Mouse (Mus musculus): ENCODE data around the gene Spock1. TPM values are rescaled to one million over a fixed set of nuclear protein-coding genes. Genes with fewer than 3 reads are reported as not detected.

Spock1 gene
- polyA plus RNA-seq, 1 experiment: 0.23 TPM

GRCm38 (mm10) chr13:57812643-57813042, 95.5 kb downstream of the Spock1 start:
- TF ChIP-seq CTCF (IDR thresholded peaks at IDR 0.05; ENCODE audit: borderline replicate concordance, insufficient read depth, low read length): no peak
- no peak for TF ChIP-seq POLR2A (IDR thresholded peaks at IDR 0.05; ENCODE audit: low read depth, low read length)
- Histone ChIP-seq H3K4me3 (ENCODE audit: insufficient read depth, low read length) (no peak overlapping the region), H3K4me1 (ENCODE audit: control insufficient read depth, insufficient read depth, low read length) (no peaks in the 10 kb centered on the region), H3K27ac (ENCODE audit: insufficient read depth, low read length) (no peak overlapping the region)

GRCm38 (mm10) chr13:57811253-57811652, 96.9 kb downstream of the Spock1 start:
- Histone ChIP-seq H3K27ac (ENCODE audit: insufficient read depth, low read length) (no peak overlapping the region), H3K4me3 (ENCODE audit: insufficient read depth, low read length) (no peak overlapping the region), H3K4me1 (ENCODE audit: control insufficient read depth, insufficient read depth, low read length) (no peaks in the 10 kb centered on the region)
- TF ChIP-seq POLR2A (IDR thresholded peaks at IDR 0.05; ENCODE audit: low read depth, low read length): no peak
- TF ChIP-seq CTCF (IDR thresholded peaks at IDR 0.05; ENCODE audit: borderline replicate concordance, insufficient read depth, low read length): no peak

- Histone ChIP-seq H3K4me1 (ENCODE audit: control insufficient read depth, insufficient read depth, low read length) (no peaks in the 10 kb centered on the region), H3K4me3 (ENCODE audit: insufficient read depth, low read length) (no peak overlapping the region)
- TF ChIP-seq POLR2A (IDR thresholded peaks at IDR 0.05; ENCODE audit: low read depth, low read length): no peak
Measured at GRCm38 (mm10) chr13:57810816-57811215, 97.3 kb downstream of the Spock1 start.

GRCm38 (mm10) chr13:57810083-57810482, 98.0 kb downstream of the Spock1 start:
- no peak overlapping the region for H3K4me3 ChIP-seq (ENCODE audit: insufficient read depth, low read length)
- no peak overlapping the region for H3K27ac ChIP-seq (ENCODE audit: insufficient read depth, low read length)
- H3K4me1 ChIP-seq (ENCODE audit: control insufficient read depth, insufficient read depth, low read length): no peaks in the 10 kb centered on the region
- no peak for TF ChIP-seq POLR2A (IDR thresholded peaks at IDR 0.05; ENCODE audit: low read depth, low read length)

More at GRCm38 (mm10) chr13:57810816-57811215, 97.3 kb downstream of the Spock1 start:
- no peak overlapping the region for H3K27ac ChIP-seq (ENCODE audit: insufficient read depth, low read length)

- H3K4me1 ChIP-seq (ENCODE audit: control insufficient read depth, insufficient read depth, low read length): no peaks in the 10 kb centered on the region
- H3K4me3 ChIP-seq (ENCODE audit: insufficient read depth, low read length): no peak overlapping the region
- TF ChIP-seq CTCF (IDR thresholded peaks at IDR 0.05; ENCODE audit: borderline replicate concordance, insufficient read depth, low read length) (no peak), POLR2A (IDR thresholded peaks at IDR 0.05; ENCODE audit: low read depth, low read length) (no peak)
- H3K27ac ChIP-seq (ENCODE audit: insufficient read depth, low read length): no peak overlapping the region
Measured at GRCm38 (mm10) chr13:57809603-57810002, 98.5 kb downstream of the Spock1 start.

GRCm38 (mm10) chr13:57806816-57807215, 101.3 kb downstream of the Spock1 start:
- Histone ChIP-seq H3K4me3 (ENCODE audit: insufficient read depth, low read length) (no peak overlapping the region), H3K27ac (ENCODE audit: insufficient read depth, low read length) (no peak overlapping the region), H3K4me1 (ENCODE audit: control insufficient read depth, insufficient read depth, low read length) (no peaks in the 10 kb centered on the region)
- TF ChIP-seq CTCF (IDR thresholded peaks at IDR 0.05; ENCODE audit: borderline replicate concordance, insufficient read depth, low read length) (no peak), POLR2A (IDR thresholded peaks at IDR 0.05; ENCODE audit: low read depth, low read length) (no peak)

- no peaks in the 10 kb centered on the region for H3K4me1 ChIP-seq (ENCODE audit: control insufficient read depth, insufficient read depth, low read length)
- TF ChIP-seq POLR2A (IDR thresholded peaks at IDR 0.05; ENCODE audit: low read depth, low read length) (no peak), CTCF (IDR thresholded peaks at IDR 0.05; ENCODE audit: borderline replicate concordance, insufficient read depth, low read length) (no peak)
- H3K27ac ChIP-seq (ENCODE audit: insufficient read depth, low read length): no peak overlapping the region
- no peak overlapping the region for H3K4me3 ChIP-seq (ENCODE audit: insufficient read depth, low read length)
Measured at GRCm38 (mm10) chr13:57806301-57806700, 101.8 kb downstream of the Spock1 start.

- H3K4me3 ChIP-seq (ENCODE audit: insufficient read depth, low read length): no peak overlapping the region
- H3K27ac ChIP-seq (ENCODE audit: insufficient read depth, low read length): no peak overlapping the region
- no peaks in the 10 kb centered on the region for H3K4me1 ChIP-seq (ENCODE audit: control insufficient read depth, insufficient read depth, low read length)
- TF ChIP-seq CTCF (IDR thresholded peaks at IDR 0.05; ENCODE audit: borderline replicate concordance, insufficient read depth, low read length): no peak
- TF ChIP-seq POLR2A (IDR thresholded peaks at IDR 0.05; ENCODE audit: low read depth, low read length): no peak
Measured at GRCm38 (mm10) chr13:57798633-57799032, 109.5 kb downstream of the Spock1 start.

GRCm38 (mm10) chr13:57796951-57797692, 111.0 kb downstream of the Spock1 start:
- H3K4me3 ChIP-seq (ENCODE audit: insufficient read depth, low read length): no peak overlapping the region
- H3K4me1 ChIP-seq (ENCODE audit: control insufficient read depth, insufficient read depth, low read length): no peaks in the 10 kb centered on the region
- H3K27ac ChIP-seq (ENCODE audit: insufficient read depth, low read length): no peak overlapping the region
- TF ChIP-seq CTCF (IDR thresholded peaks at IDR 0.05; ENCODE audit: borderline replicate concordance, insufficient read depth, low read length) (no peak), POLR2A (IDR thresholded peaks at IDR 0.05; ENCODE audit: low read depth, low read length) (no peak)

GRCm38 (mm10) chr13:57793643-57794240, 114.4 kb downstream of the Spock1 start:
- Histone ChIP-seq H3K4me3 (ENCODE audit: insufficient read depth, low read length) (no peak overlapping the region), H3K4me1 (ENCODE audit: control insufficient read depth, insufficient read depth, low read length) (no peaks in the 10 kb centered on the region), H3K27ac (ENCODE audit: insufficient read depth, low read length) (no peak overlapping the region)
- no peak for TF ChIP-seq CTCF (IDR thresholded peaks at IDR 0.05; ENCODE audit: borderline replicate concordance, insufficient read depth, low read length)
- TF ChIP-seq POLR2A (IDR thresholded peaks at IDR 0.05; ENCODE audit: low read depth, low read length): no peak
